Mouse (Mus musculus) layer of hippocampus, adult 11-12 months (tissue): Measurements from ENCODE around the gene Nrde2.

ENCODE experiments used
- DNase-seq: peaks from one replicate; pipeline ENCODE4 v3.0.0; 2022; ENCODE audit warnings: low spot score

Gene Nrde2

GRCm38 (mm10) chr12:100124913-100125798 is 34.3 kb downstream of the Nrde2 start:
- no peak for DNase-seq

GRCm38 (mm10) chr12:100123476-100123875 is 36.0 kb downstream of the Nrde2 start:
- DNase-seq, result peak; percentile 78

- no peak for DNase-seq
Measured at GRCm38 (mm10) chr12:100122921-100123381, 36.5 kb downstream of the Nrde2 start.

GRCm38 (mm10) chr12:100115982-100116381 is 43.5 kb downstream of the Nrde2 start:
- DNase-seq, result no peak

DNA sequence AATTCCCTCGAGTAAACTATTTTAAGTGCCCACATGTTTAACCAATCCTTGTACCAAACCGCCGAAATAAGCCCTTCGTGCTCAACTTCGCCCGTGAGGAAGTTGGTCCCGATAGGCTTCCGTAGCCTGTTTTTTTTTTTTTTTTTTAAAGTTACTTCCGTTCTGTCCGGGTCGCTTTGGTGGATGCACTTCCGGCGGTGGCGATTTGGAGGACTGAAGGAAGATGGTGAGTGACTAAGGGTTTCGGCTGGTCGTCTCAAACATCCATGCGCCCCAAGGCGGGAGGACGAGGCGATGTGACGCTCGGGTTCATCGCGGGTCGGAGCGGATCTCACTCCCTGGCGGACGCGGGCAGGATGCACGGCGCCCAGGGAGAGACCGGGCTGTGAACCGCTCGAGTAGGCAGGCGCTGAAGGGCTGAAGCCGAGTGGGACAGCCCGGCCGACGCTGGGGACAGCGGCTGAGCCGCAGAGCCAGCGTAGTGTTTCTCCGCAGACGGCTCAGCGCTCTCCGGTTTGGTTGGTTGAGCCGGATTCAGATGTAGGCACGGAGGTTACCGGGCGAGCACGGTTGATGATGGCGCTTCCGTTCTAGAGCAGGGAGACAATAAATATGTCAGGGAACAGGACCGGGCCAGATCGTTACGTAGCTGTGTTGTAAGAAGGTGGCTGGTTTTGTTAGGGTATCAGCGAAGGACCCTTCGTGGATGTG is 49.3 kb downstream of the Nrde2 start, which contains the start of gene Psmc1:
Gene Psmc1 (plus strand): TSS at position 169 of the 711 bp plus-strand sequence.
- DNase-seq, result peak; percentile 83

GRCm38 (mm10) chr12:100107436-100107835 is 52.0 kb downstream of the Nrde2 start:
- DNase-seq, result no peak

- peak; percentile 76 for DNase-seq
Measured at GRCm38 (mm10) chr12:100106275-100106895, 53.1 kb downstream of the Nrde2 start.

GRCm38 (mm10) chr12:100104530-100104929 is 54.9 kb downstream of the Nrde2 start:
- no peak for DNase-seq

GRCm38 (mm10) chr12:100101651-100102050 is 57.8 kb downstream of the Nrde2 start:
- DNase-seq, result no peak

DNA sequence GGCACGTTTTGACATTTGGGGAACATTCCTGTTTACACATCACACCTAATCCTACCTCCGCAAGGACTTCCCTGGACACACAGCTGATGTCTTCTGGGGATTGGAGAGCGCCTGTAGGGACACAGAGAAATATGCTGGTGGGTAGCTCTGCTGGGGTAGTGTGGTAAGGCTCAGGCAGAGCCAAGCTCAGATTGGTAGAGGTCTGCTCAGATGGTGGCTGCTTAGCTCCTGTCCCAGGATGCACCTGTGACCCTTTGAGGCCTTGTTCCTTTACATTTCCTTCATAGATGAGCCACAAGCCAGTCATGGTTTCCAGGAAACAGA is 58.8 kb downstream of the Nrde2 start:
- DNase-seq, result no peak

GRCm38 (mm10) chr12:100099971-100100706 is 59.3 kb downstream of the Nrde2 start:
- peak; percentile 56 for DNase-seq

GRCm38 (mm10) chr12:100093046-100093445 is 66.4 kb downstream of the Nrde2 start:
- no peak for DNase-seq

DNA sequence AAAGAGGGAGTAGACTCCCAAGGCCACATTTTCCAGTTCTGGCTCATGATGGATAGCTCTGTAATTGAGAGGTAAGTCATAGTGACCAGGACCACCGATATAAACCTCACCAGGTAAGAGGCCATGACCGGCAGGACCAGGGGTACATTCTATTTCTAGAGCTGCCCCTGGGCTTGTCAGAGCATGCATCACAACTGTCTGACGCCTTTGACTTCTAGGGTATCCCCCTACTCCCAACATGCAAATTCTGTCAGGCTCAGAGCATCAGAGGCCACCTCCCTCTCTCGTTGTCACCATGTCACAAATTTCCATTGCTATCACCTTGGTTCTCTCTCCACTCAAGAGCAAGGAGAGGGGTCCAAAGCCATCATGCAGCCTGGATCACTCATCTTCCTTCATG is 68.7 kb downstream of the Nrde2 start:
- DNase-seq, result no peak

- DNase-seq, result no peak
Measured at GRCm38 (mm10) chr12:100089265-100089664, 70.2 kb downstream of the Nrde2 start.

DNA sequence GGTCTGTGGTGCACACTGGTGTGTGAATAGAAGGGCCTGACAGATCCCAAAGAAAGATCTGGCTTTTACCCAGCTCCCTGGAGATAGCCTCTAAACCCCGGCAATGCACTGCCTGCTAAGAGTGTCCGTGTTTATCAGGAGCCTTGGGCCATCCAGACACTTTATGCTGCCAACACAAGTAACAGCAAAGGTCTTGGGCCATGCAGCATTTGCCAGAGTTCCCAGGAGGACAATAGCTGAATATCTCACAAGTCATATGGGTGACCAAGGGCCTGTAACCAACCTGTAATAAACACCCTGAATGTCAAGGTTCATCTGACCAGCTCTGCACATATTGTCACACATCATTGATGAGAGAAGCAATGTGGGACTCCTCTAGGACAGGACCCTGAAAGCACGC is 71.4 kb downstream of the Nrde2 start:
- no peak for DNase-seq

GRCm38 (mm10) chr12:100079636-100080286 is 79.7 kb downstream of the Nrde2 start:
- DNase-seq, result no peak

- DNase-seq, result no peak
Measured at GRCm38 (mm10) chr12:100075715-100076114, 83.7 kb downstream of the Nrde2 start.
